Mouse (Mus musculus): Measurements from ENCODE around the gene Slit2. TPM values are rescaled to one million over a fixed set of nuclear protein-coding genes. Genes with fewer than 3 reads are reported as not detected.

Gene Slit2
- total RNA-seq (2023) = under 1 TPM; 0.18 to 0.57 TPM

DNA sequence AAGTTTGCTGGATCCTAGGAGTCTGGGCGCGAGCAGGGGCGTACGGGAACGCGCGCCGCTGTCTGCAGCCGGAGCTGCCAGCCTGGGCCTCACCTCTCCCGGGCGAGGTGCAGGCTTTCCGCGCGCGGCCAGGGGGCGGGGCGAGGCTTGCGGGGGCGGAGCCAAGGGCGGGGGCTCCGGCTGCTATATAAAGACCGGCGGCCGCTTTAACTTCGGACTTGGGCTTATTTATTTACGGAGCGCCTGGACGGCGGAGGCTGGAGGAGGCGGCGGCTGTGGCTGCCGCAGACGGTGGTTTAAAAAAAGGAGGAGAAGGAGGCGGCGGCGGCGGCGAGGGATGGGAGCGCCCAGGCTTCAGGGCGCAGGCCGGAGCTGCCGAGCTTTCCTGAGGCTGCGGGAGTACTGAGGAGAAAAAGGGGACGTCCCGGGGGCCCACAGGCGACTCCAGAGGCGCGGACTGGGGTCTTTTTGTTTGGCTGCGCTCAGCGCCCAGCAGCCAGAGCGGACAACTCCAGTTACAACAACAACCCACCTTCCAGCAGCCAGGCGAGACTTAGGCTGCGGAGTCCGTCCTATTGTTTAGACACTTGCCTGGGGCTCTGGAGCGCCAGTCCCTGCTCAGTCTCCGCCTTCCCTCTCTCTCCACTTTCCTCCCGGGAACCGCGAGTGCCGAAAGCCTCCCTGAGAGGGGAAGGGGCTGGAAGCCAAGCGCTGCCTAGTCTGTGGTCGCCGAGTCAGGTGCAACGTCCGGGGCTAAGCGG, at the start of gene Slit2:
Slit2 (plus strand) TSS at position 198 of the 761 bp plus-strand sequence.

DNA sequence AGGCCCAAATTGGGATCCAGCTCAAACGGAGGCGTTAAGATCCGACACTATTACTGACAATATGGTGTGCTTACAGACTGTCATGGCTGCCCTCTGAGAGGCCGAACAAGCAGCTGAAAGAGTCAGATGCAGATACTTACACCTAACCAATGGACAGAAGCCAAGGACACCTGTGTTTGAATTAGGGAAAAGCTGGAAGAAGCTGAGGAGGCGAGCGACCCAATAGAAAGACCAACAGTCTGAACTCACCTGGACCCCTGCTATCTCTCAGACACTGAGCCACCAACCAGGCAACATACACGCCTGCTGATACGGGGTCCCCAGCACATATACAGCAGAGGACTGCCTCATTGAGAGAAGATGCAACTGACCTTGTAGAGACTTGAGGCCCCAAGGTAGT, 344.7 kb downstream of the Slit2 start, which contains the start of gene 5730480H06Rik:
5730480H06Rik (plus strand) TSS at position 301 of the 400 bp plus-strand sequence.

